8 mouse cellular contexts compared by ENCODE assay signal in genomic region chr19:45658556-45659268, GRCm38 (mm10). TPM values are rescaled to one million over a fixed set of nuclear protein-coding genes. Genes with fewer than 3 reads are reported as not detected.
DNase-seq lines count a peak whose midpoint lies in the region; ATAC-seq and TF ChIP-seq lines count a peak whose summit lies in the region.

No protein-coding gene starts in this region.

- TF ChIP-seq POLR2A in limb, embryonic 14.5 days (IDR thresholded peaks at IDR 0.05; ENCODE audit: borderline replicate concordance, extremely low read depth, insufficient read depth, insufficient read length): no peak

- peaks cover 22% of the 10 kb centered on the region for H3K36me3 ChIP-seq in erythroblast, embryonic 14.5 days (ENCODE audit: control insufficient read depth)
- no peaks in the 10 kb centered on the region for H3K36me3 ChIP-seq in limb, embryonic 14.5 days (ENCODE audit: control insufficient read depth, insufficient read depth, low read length)
- no peaks in the 10 kb centered on the region for H3K36me3 ChIP-seq in stomach, postnatal 0 days (ENCODE audit: control insufficient read depth, insufficient read depth, low read length)

- 0 out of 2 replicates have a peak overlapping the region, but pooled peaks have one; percentile 95 for H3K27ac ChIP-seq in limb, embryonic 14.5 days (replicated peaks; ENCODE audit: low read depth, low read length)
- peak overlapping the region; percentile 98; the same call in 1 of the 2 replicates for H3K27ac ChIP-seq in stomach, postnatal 0 days (replicated peaks)

- H3K4me3 ChIP-seq in erythroblast, embryonic 14.5 days (replicated peaks): peak overlapping the region; percentile 99
- peak overlapping the region; percentile 79 for H3K4me3 ChIP-seq in limb, embryonic 14.5 days (replicated peaks; ENCODE audit: low read length)
- peak overlapping the region; percentile 87 for H3K4me3 ChIP-seq in stomach, postnatal 0 days (ENCODE audit: low read depth, low read length)

- WGBS in limb, embryonic 14.5 days: 61% methylated on average over 10 of the region's 10 CpGs
- WGBS in stomach, postnatal 0 days: 59% methylated on average over 10 of the region's 10 CpGs

- ATAC-seq in limb, embryonic 14.5 days (ENCODE audit: low FRiP score, low read depth): no peak
- no peak for ATAC-seq in stomach, postnatal 0 days (ENCODE audit: low FRiP score, low TSS enrichment)

- no peaks in the 10 kb centered on the region for H3K9me3 ChIP-seq in erythroblast, embryonic 14.5 days (ENCODE audit: control insufficient read depth, low read length)
- no peaks in the 10 kb centered on the region for H3K9me3 ChIP-seq in limb, embryonic 14.5 days (ENCODE audit: control insufficient read depth, low read length)
- H3K9me3 ChIP-seq in stomach, postnatal 0 days (ENCODE audit: control insufficient read depth, low read length): no peaks in the 10 kb centered on the region

- DNase-seq in thymus, postnatal 0 days (ENCODE audit: low spot score): peak; percentile 20
- DNase-seq in thymus, postnatal 36 days: no peak
- no peak for DNase-seq in limb, embryonic 14.5 days (ENCODE audit: low spot score)
- DNase-seq in stomach, postnatal 0 days (ENCODE audit: low spot score): no peak
- DNase-seq in adrenal gland, adult (ENCODE audit: inconsistent age in 2 of 2, low spot score in 1 of 2): no peak
- DNase-seq in urinary bladder, adult 18-20 months (ENCODE audit: low spot score in 2 of 2): no peak
- no peak for DNase-seq in gastrocnemius, adult 8-10 months (ENCODE audit: low spot score in 2 of 2)

- H3K27me3 ChIP-seq in erythroblast, embryonic 14.5 days (ENCODE audit: control insufficient read depth): no peaks in the 10 kb centered on the region
- no peaks in the 10 kb centered on the region for H3K27me3 ChIP-seq in limb, embryonic 14.5 days (ENCODE audit: control insufficient read depth, insufficient read depth, low read length)
- H3K27me3 ChIP-seq in stomach, postnatal 0 days (ENCODE audit: control insufficient read depth, insufficient read depth, low read length): no peaks in the 10 kb centered on the region

- TF ChIP-seq EP300 in stomach, postnatal 0 days (optimal IDR thresholded peaks at IDR 0.05): no peak

- peak overlapping the region; percentile 99 for H3K9ac ChIP-seq in limb, embryonic 14.5 days (ENCODE audit: low read depth, low read length, severe bottlenecking)
- peak overlapping the region; percentile 98; the same call in 1 of the 2 replicates for H3K9ac ChIP-seq in stomach, postnatal 0 days (ENCODE audit: low read length)

- peak overlapping the region; percentile 82 for H3K4me2 ChIP-seq in limb, embryonic 14.5 days (replicated peaks; ENCODE audit: low read depth, low read length, severe bottlenecking)
- peak overlapping the region; percentile 82 for H3K4me2 ChIP-seq in stomach, postnatal 0 days (replicated peaks; ENCODE audit: low read depth)

- H3K4me1 ChIP-seq in erythroblast, embryonic 14.5 days (ENCODE audit: control insufficient read depth): peaks cover 55% of the 10 kb centered on the region
- H3K4me1 ChIP-seq in limb, embryonic 14.5 days (ENCODE audit: control insufficient read depth, insufficient read depth, low read length): peaks cover 34% of the 10 kb centered on the region
- no peaks in the 10 kb centered on the region for H3K4me1 ChIP-seq in stomach, postnatal 0 days (replicated peaks; ENCODE audit: control insufficient read depth, insufficient read depth)

- no peak for TF ChIP-seq CTCF in stomach, postnatal 0 days (IDR thresholded peaks at IDR 0.05; ENCODE audit: low read depth)

RNA-seq across cellular contexts. Expression of gene Fbxw4, which starts 1.4 kb away (rescaled TPM):
- polyA plus RNA-seq in thymus, postnatal 0 days (2015; fragmentation: Nextera tagmentation; extraction: Ambion mirVana): 23.0 and 24.5 TPM in 2 replicates
- polyA plus RNA-seq in erythroblast, embryonic 14.5 days (2012): 8.5 and 10.9 TPM in 2 replicates
- polyA plus RNA-seq in limb, embryonic 14.5 days (2012; rRNA removed): 52.2 and 94.4 TPM in 2 replicates
- 5.4 and 6.6 TPM in 2 replicates for polyA plus RNA-seq in limb, embryonic 14.5 days (2014; fragmentation: Nextera tagmentation; extraction: Ambion mirVana)
- polyA plus RNA-seq in stomach, postnatal 0 days (2015; fragmentation: Nextera tagmentation; extraction: Ambion mirVana): 2.2 and 2.9 TPM in 2 replicates
- total RNA-seq in gastrocnemius, adult 8-10 months (2022): 10 to 100 TPM; 32.9 to 35.7 (median 33.6) TPM
